Mouse (Mus musculus) forebrain, embryonic 16.5 days (tissue): ENCODE measurements at regions not wholly inside any gene's neighbourhood (a gene's known extent, or its start where the extent isn't known, plus 50 kb on each side); places are given as distances from the start of the nearest gene placed in this dataset.
"Not testable (repeated sequence)": the region's sequence is repeated elsewhere in the genome, so short reads cannot be mapped to it uniquely, and the experiment has no call there.

Experiments used
- ATAC-seq: fragments of 200-750 bp; cut with Nextera tagmentation; 2 replicates; pipeline ENCODE4 v1.8.0; 2017; ENCODE audit warnings: mild to moderate bottlenecking, moderate library complexity
- H3K27ac ChIP-seq: fragments of 300-500 bp; sonication (generic); 2 replicates; pipeline ENCODE4 v1.5.1; 2014; ENCODE audit warnings: low read length, control low read depth
- H3K27me3 ChIP-seq: fragments of 300-500 bp; sonication (generic); replicated peaks from 2 replicates; pipeline ENCODE4 v1.6.1; 2014; ENCODE audit warnings: low read length; ENCODE audit not compliant: control insufficient read depth, insufficient read depth
- H3K36me3 ChIP-seq: fragments of 300-500 bp; sonication (generic); 2 replicates; pipeline ENCODE4 v1.6.1; 2014; ENCODE audit not compliant: control insufficient read depth, insufficient read depth
- H3K4me1 ChIP-seq: fragments of 300-500 bp; sonication (generic); replicated peaks from 2 replicates; pipeline ENCODE4 v1.6.1; 2014; ENCODE audit warnings: low read length; ENCODE audit not compliant: control insufficient read depth, insufficient read depth
- H3K4me2 ChIP-seq: fragments of 300-500 bp; sonication (generic); 2 replicates; pipeline ENCODE4 v1.6.1; 2014; ENCODE audit warnings: mild to moderate bottlenecking, low read length, control low read depth
- H3K4me3 ChIP-seq: fragments of 300-500 bp; sonication (generic); replicated peaks from 2 replicates; pipeline ENCODE4 v1.5.1; 2014; ENCODE audit warnings: mild to moderate bottlenecking, low read length, control low read depth
- H3K9ac ChIP-seq: fragments of 300-500 bp; sonication (generic); replicated peaks from 2 replicates; pipeline ENCODE4 v1.6.1; 2014; ENCODE audit warnings: low read depth, low read length, control low read depth
- H3K9me3 ChIP-seq: fragments of 300-500 bp; sonication (generic); 2 replicates; pipeline ENCODE4 v1.6.1; 2016; ENCODE audit warnings: low read length; ENCODE audit not compliant: control insufficient read depth
- WGBS: fragments of 180-500 bp; shearing (Covaris S2); extraction: QIAGEN DNeasy Blood & Tissue Kit; methylation state at CpG from one replicate; pipeline ENCODE4 v1.1.7; 2014; 5-methylcytosine and 5-hydroxymethylcytosine counted together

DNA sequence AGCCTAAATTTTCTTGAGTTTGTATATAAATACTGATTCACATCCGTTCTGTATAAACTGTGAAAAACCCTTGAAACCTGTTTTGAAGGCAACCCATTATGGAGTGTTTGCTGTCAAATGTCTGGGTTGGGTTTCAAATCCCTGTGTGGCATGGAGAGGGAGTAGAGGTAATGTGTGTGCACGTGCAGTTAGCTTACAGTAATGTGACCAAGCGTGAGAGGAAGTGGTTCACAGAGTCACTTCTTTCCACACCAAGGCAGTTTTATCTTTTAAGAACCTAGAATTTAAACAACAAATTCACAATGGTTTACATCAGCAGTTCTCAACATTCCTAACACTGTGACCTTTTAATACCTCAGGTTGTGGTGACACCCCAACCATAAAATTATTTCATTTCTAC lies 464.1 kb upstream of the Acvr2a start:
- Histone ChIP-seq H3K9me3 (no peaks in the 10 kb centered on the region), H3K27me3 (no peaks in the 10 kb centered on the region), H3K4me2 (no peak overlapping the region), H3K4me1 (no peaks in the 10 kb centered on the region), H3K36me3 (no peaks in the 10 kb centered on the region), H3K27ac (no peak overlapping the region), H3K4me3 (no peak overlapping the region), H3K9ac (no peak overlapping the region)
- WGBS: 85% methylated on average over 3 of the region's 3 CpGs
- no peak for ATAC-seq

DNA sequence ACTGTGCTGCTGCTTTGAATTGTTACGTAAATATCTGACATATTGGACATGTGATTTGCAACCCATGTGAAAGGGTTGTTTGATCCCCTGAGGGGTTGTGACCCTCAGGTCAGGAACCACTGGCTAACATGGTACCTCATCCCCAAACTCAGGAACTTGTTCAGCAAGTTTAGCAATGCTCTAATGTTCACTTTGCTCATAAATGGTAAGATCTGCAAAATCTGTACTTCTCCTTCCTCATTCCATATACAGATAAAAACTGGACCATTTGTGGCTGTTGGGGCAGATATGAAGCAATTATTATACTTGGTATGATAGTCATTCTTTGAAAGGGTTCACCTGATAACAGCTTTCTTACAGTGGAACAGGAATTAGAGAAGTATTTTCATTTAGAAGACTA lies 463.7 kb upstream of the Acvr2a start:
- no peak overlapping the region for H3K27ac ChIP-seq
- H3K4me1 ChIP-seq: no peaks in the 10 kb centered on the region
- no peak overlapping the region for H3K9ac ChIP-seq
- ATAC-seq: no peak
- WGBS: 100% methylated on average over 1 of the region's 1 CpGs
- no peaks in the 10 kb centered on the region for H3K36me3 ChIP-seq
- H3K9me3 ChIP-seq: no peaks in the 10 kb centered on the region
- H3K4me3 ChIP-seq: no peak overlapping the region
- no peaks in the 10 kb centered on the region for H3K27me3 ChIP-seq
- H3K4me2 ChIP-seq: no peak overlapping the region

DNA sequence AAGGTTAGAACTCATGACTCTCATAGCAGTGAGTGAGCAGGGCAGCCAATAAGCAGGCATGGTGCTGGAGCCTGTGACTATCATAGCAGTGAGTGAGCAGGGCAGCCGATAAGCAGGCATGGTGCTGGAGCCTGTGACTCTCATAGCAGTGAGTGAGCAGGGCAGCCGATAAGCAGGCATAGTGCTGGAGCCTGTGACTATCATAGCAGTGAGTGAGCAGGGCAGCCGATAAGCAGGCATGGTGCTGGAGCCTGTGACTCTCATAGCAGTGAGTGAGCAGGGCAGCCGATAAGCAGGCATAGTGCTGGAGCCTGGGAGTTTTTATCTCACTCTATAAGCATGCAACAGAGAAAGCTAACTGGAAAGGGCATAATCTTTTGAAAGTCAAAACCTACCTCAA lies 442.3 kb upstream of the Acvr2a start:
- not testable (repeated sequence) for H3K27ac ChIP-seq, H3K4me3 ChIP-seq, H3K9me3 ChIP-seq, H3K4me2 ChIP-seq, H3K4me1 ChIP-seq, H3K27me3 ChIP-seq, ATAC-seq, H3K36me3 ChIP-seq, H3K9ac ChIP-seq
- 81% methylated on average over 4 of the region's 4 CpGs for WGBS

DNA sequence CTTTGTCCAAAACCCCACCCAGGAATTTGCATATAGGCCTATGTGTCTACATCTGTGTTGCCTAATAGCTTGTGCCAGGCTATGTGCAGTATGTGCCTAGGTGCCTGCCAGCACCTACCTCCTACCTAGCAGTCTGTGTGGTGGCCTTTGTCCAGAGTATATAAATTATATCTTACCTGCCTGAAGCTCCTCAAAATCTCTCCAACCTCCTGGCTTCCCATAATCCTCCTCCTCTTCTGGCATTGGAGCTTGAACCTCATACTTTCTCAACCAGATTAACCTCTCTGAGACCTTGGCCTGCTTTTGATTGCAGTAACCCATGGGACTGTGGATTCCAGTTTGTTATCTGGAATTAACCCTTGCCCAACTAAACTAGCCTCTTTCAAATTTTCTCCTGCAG lies 440.8 kb upstream of the Acvr2a start:
- H3K4me1 ChIP-seq: no peaks in the 10 kb centered on the region
- no peaks in the 10 kb centered on the region for H3K36me3 ChIP-seq
- no peaks in the 10 kb centered on the region for H3K27me3 ChIP-seq
- H3K4me2 ChIP-seq: no peak overlapping the region
- no peak overlapping the region for H3K9ac ChIP-seq
- H3K4me3 ChIP-seq: no peak overlapping the region
- no peaks in the 10 kb centered on the region for H3K9me3 ChIP-seq
- ATAC-seq: no peak
- H3K27ac ChIP-seq: no peak overlapping the region

DNA sequence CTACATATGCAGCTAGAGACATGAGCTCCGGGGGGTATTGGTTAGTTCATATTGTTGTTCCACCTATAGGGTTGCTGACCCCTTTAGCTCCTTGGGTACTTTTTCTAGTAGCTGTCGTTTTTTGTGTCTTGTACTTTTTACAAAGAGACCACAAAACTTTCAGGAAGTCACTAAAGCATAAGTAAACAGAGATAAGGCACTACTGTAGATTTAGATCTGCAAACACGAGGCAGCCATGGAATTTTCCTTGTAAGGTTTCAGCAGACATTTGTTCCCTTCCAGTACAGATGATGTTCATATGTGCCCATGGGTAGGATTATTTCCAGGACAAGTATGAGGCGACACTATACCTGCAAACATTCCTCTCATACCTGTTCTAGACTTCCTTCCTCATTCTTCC lies 439.6 kb upstream of the Acvr2a start:
- Histone ChIP-seq H3K9me3 (no peaks in the 10 kb centered on the region), H3K9ac (no peak overlapping the region), H3K36me3 (no peaks in the 10 kb centered on the region), H3K4me2 (no peak overlapping the region), H3K4me3 (no peak overlapping the region), H3K27me3 (no peaks in the 10 kb centered on the region), H3K27ac (no peak overlapping the region), H3K4me1 (no peaks in the 10 kb centered on the region)
- ATAC-seq: no peak
- WGBS: 78% methylated on average over 4 of the region's 4 CpGs

DNA sequence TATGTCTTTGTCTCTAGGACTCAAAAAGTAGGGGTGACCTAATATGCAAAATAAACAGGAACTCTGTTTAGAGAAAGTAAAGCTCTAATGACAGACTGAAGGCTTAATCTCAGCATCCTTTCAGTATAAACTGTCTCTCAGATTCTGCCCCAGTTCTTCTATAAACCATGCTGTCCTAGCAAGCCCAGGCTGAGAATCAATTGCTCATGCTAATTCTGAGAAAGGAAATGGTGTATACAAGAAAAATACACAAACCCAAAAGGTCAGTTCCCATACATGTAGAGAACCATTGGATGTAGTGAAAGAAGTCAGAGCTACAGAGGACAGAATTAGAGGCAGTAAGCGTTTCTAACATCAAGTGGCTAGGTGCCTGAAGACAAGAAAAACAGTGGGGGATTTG lies 435.7 kb upstream of the Acvr2a start:
- Histone ChIP-seq H3K27me3 (no peaks in the 10 kb centered on the region), H3K4me2 (no peak overlapping the region), H3K4me3 (no peak overlapping the region), H3K9ac (no peak overlapping the region), H3K27ac (no peak overlapping the region), H3K4me1 (no peaks in the 10 kb centered on the region), H3K36me3 (no peaks in the 10 kb centered on the region), H3K9me3 (no peaks in the 10 kb centered on the region)
- 61% methylated on average over 1 of the region's 1 CpGs for WGBS
- no peak for ATAC-seq

DNA sequence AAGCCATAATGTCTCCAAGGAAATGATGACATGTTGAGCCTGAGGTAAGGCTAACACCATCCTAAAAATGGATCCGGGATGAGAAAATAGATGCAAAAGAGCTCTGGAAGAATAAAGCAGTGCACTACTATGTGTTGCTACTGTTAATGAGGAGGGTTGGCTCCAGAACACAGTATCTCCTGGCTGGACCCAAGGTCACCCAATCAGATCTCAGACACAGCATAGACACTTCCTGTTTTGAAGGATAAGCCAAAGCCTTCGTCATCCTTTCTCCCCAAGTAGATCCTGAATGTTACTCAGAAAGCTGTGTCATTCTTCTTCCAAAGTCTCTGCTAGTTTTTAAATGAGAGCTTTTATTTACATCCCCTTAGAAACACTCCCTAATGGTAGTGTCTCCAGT lies 435.2 kb upstream of the Acvr2a start:
- Histone ChIP-seq H3K9ac (no peak overlapping the region), H3K27ac (no peak overlapping the region), H3K4me2 (no peak overlapping the region), H3K4me3 (no peak overlapping the region), H3K36me3 (no peaks in the 10 kb centered on the region), H3K9me3 (no peaks in the 10 kb centered on the region), H3K4me1 (no peaks in the 10 kb centered on the region), H3K27me3 (no peaks in the 10 kb centered on the region)
- WGBS: 86% methylated on average over 2 of the region's 2 CpGs
- no peak for ATAC-seq

DNA sequence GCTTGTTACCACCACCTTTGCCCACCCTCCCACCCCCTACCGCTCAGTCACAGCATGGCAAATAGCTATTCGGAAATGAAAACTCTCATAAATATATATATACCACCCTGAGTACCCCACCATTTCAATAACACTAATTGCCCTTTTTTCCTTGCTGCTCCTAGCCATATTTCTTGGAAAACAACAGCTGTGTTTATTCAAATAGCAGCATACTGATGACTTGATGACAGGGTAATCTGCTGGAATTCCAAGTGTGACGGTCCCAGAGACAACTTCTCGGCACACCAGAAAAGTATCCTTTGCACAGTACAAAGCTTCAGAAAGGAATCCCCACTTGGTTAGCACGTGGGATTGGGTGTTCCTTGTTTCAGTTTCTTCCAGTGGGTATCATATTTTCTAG lies 433.8 kb upstream of the Acvr2a start:
- Histone ChIP-seq H3K4me2 (no peak overlapping the region), H3K27me3 (no peaks in the 10 kb centered on the region), H3K9me3 (no peaks in the 10 kb centered on the region), H3K4me1 (no peaks in the 10 kb centered on the region), H3K36me3 (no peaks in the 10 kb centered on the region), H3K4me3 (no peak overlapping the region), H3K9ac (no peak overlapping the region), H3K27ac (no peak overlapping the region)
- WGBS: 46% methylated on average over 5 of the region's 5 CpGs
- peak; percentile 47; the same call in 1 of the 2 replicates for ATAC-seq

DNA sequence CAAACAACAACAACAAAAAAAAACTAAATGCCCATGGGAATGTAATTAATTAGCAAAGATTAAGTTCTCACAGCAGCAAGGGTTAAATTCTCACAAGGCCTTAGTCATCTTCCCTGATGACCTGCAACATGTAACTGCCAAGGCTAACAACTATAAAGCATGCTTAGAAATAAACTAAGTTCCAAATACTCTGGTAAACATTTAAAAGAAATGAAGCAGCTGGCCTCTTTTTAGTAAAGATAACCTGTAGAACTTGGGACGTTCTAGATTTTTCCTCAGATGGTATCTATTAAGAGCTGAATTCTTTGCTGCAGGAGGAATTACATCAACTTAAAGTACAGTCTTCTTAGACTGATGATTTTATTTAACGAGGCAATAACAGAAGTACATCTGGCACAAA lies 433.1 kb upstream of the Acvr2a start:
- no peaks in the 10 kb centered on the region for H3K4me1 ChIP-seq
- H3K27me3 ChIP-seq: no peaks in the 10 kb centered on the region
- no peaks in the 10 kb centered on the region for H3K9me3 ChIP-seq
- no peak overlapping the region for H3K9ac ChIP-seq
- H3K4me2 ChIP-seq: no peak overlapping the region
- ATAC-seq: no peak
- no peak overlapping the region for H3K27ac ChIP-seq
- H3K36me3 ChIP-seq: no peaks in the 10 kb centered on the region
- no peak overlapping the region for H3K4me3 ChIP-seq
- 63% methylated on average over 2 of the region's 2 CpGs for WGBS

DNA sequence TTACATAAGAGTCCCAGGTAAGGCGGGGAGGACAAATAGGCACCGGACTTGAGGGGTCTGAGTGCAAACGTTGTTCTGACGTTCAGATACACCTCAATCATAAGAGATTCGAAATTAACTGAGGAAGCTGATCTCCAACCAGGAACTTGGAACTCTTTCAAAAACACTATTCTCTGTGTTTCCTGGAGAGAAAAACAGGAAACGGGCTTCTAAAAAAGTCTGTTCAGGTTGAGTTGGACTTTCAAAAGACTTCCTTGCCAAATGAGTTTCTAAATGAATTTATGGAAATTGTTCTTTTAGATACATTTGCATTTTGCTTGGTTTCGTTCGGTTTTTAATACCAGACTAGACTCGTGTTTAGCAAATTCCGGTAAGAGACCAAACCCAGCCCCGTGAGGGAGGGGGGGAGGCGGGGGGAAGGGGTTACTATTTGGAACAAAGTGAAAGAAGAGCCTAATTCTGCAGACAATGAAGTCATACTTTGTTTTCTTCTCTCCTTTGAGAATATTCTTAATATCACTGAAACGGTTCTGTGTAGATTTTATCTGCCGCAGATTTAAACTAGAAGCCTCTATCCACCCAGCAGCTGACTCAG lies 432.3 kb upstream of the Acvr2a start:
- 81% methylated on average over 14 of the region's 14 CpGs for WGBS
- no peak overlapping the region for H3K4me3 ChIP-seq
- no peaks in the 10 kb centered on the region for H3K4me1 ChIP-seq
- no peaks in the 10 kb centered on the region for H3K27me3 ChIP-seq
- H3K4me2 ChIP-seq: no peak overlapping the region
- ATAC-seq: no peak
- H3K9me3 ChIP-seq: no peaks in the 10 kb centered on the region
- H3K36me3 ChIP-seq: no peaks in the 10 kb centered on the region
- H3K27ac ChIP-seq: no peak overlapping the region
- no peak overlapping the region for H3K9ac ChIP-seq
